Mouse (Mus musculus): ENCODE data around the gene Gm47841. TPM values are rescaled to one million over a fixed set of nuclear protein-coding genes. Genes with fewer than 3 reads are reported as not detected.

Gm47841 gene
- polyA plus RNA-seq, 1 experiment from 2014 or later: not detected

DNA sequence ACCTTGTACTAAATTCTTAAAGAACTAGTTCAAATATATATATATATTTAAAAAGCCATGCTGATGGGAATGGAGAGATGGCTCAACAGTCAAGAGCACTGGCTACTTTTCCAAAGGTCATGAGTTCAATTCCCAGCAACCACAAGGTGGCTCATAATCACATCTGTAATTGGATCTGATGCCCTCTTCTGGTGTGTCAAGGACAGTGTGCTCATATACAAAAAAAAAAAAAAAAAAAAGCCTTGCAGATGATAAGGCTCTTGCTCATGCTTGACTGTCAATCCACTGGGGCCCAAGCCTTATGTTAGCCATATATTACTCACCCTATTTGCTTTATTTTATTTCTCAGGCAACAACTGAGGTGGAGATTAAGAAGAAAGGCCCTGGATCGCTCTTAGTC lies 45.5 kb downstream of the Gm47841 start:
- WGBS: 96% methylated on average over 1 of the region's 1 CpGs
- no peak overlapping the region for H3K27ac ChIP-seq (ENCODE audit: low read length)
- H3K36me3 ChIP-seq (ENCODE audit: control insufficient read depth, insufficient read depth, low read length): no peaks in the 10 kb centered on the region
- H3K4me1 ChIP-seq (replicated peaks; ENCODE audit: control insufficient read depth, insufficient read depth, low read length): no peaks in the 10 kb centered on the region
- no peak overlapping the region for H3K4me2 ChIP-seq (ENCODE audit: low read depth, low read length)
- H3K4me3 ChIP-seq (ENCODE audit: low read length): no peak overlapping the region
- H3K9ac ChIP-seq (ENCODE audit: low read length): no peak overlapping the region
- no peak for ATAC-seq (ENCODE audit: low read depth)
- H3K9me3 ChIP-seq (ENCODE audit: control insufficient read depth, low read length): no peaks in the 10 kb centered on the region
- H3K27me3 ChIP-seq (ENCODE audit: control insufficient read depth, insufficient read depth, low read depth, low read length): no peaks in the 10 kb centered on the region

DNA sequence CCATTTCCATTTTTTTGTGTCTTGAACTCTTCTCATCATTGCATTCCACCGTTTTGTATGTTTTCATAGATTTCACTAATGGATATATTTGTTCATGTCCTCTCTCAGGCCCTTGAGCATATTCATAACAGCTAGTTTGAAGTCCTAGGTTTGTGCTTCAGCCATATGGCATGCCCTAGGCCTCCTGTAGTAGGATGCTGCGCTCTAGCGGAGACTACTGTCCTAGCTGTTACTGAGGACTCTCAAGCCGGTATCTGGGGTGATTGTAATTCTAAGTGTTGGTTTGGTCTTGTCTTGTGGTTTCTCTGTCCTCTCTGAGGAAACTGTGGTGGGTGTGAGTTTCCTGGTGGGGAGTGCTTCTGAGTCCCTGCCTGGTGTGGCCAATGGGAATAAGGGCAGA lies 50.1 kb downstream of the Gm47841 start:
- H3K4me2 ChIP-seq (ENCODE audit: low read depth, low read length): no peak overlapping the region
- 0 out of 2 replicates have a peak, but pooled peaks have one; percentile 47 for ATAC-seq (ENCODE audit: low read depth)
- 25% methylated on average over 4 of the region's 4 CpGs for WGBS
- no peaks in the 10 kb centered on the region for H3K36me3 ChIP-seq (ENCODE audit: control insufficient read depth, insufficient read depth, low read length)
- H3K4me1 ChIP-seq (replicated peaks; ENCODE audit: control insufficient read depth, insufficient read depth, low read length): no peaks in the 10 kb centered on the region
- no peak overlapping the region for H3K9ac ChIP-seq (ENCODE audit: low read length)
- H3K4me3 ChIP-seq (ENCODE audit: low read length): no peak overlapping the region
- H3K27me3 ChIP-seq (ENCODE audit: control insufficient read depth, insufficient read depth, low read depth, low read length): no peaks in the 10 kb centered on the region; the same call in 1 of the 2 replicates
- H3K9me3 ChIP-seq (ENCODE audit: control insufficient read depth, low read length): no peaks in the 10 kb centered on the region
- no peak overlapping the region for H3K27ac ChIP-seq (ENCODE audit: low read length)

Other genes starting within 250 kb of the Gm47841 start
- 0.98 and 1.4 TPM in 2 replicates for gene Scn8a, start 177.5 kb downstream of the Gm47841 start, polyA plus RNA-seq (2015; fragmentation: Nextera tagmentation; extraction: Ambion mirVana)
- 0.20 TPM in 2 replicates for gene Fignl2, start 31.2 kb upstream of the Gm47841 start, polyA plus RNA-seq (2015; fragmentation: Nextera tagmentation; extraction: Ambion mirVana)
- not detected in 2 replicates for gene Ankrd33, start 68.4 kb upstream of the Gm47841 start, polyA plus RNA-seq (2015; fragmentation: Nextera tagmentation; extraction: Ambion mirVana)
- 91.3 and 93.3 TPM in 2 replicates for gene Acvrl1, start 81.1 kb upstream of the Gm47841 start, polyA plus RNA-seq (2015; fragmentation: Nextera tagmentation; extraction: Ambion mirVana)
- 6.8 and 7.9 TPM in 2 replicates for gene Acvr1b, start 126.7 kb upstream of the Gm47841 start, polyA plus RNA-seq (2015; fragmentation: Nextera tagmentation; extraction: Ambion mirVana)
- gene Grasp, start 176.8 kb upstream of the Gm47841 start, polyA plus RNA-seq (2015; fragmentation: Nextera tagmentation; extraction: Ambion mirVana): 5.6 and 6.1 TPM in 2 replicates
- gene Nr4a1, start 206.9 kb upstream of the Gm47841 start, polyA plus RNA-seq (2015; fragmentation: Nextera tagmentation; extraction: Ambion mirVana): 10.8 and 11.5 TPM in 2 replicates
- 75.0 and 82.4 TPM in 2 replicates for gene Atg101, start 236.9 kb upstream of the Gm47841 start, polyA plus RNA-seq (2015; fragmentation: Nextera tagmentation; extraction: Ambion mirVana)
- 57.2 and 59.7 TPM in 2 replicates for gene 6030408B16Rik, start 245.8 kb upstream of the Gm47841 start, polyA plus RNA-seq (2015; fragmentation: Nextera tagmentation; extraction: Ambion mirVana)

Measured in lung, embryonic 16.5 days (tissue).